Mouse (Mus musculus) right cerebral cortex, postnatal 10 days (tissue): ENCODE measurements around the gene Vmn2r12.
"Not testable (repeated sequence)": the region's sequence is repeated elsewhere in the genome, so short reads cannot be mapped to it uniquely, and the experiment has no call there.

ENCODE experiments used
- DNase-seq, 2 experiments: peaks; one replicate each; pipeline ENCODE4 v3.0.0; 2021; ENCODE audit warnings: low spot score in 2 of 2

Gene Vmn2r12

GRCm38 (mm10) chr5:109097850-109098249 lies at the start of gene Vmn2r12:
TSS of gene Vmn2r12 (minus strand) at chr5:109097950.
- not testable (repeated sequence) for DNase-seq

GRCm38 (mm10) chr5:109139546-109139945 lies 41.8 kb upstream of the Vmn2r12 start:
- DNase-seq, result no peak

GRCm38 (mm10) chr5:109136731-109137130 lies 39.0 kb upstream of the Vmn2r12 start:
- no peak for DNase-seq

- DNase-seq, result not testable (repeated sequence)
These were observed 1.3 kb downstream of the Vmn2r12 start for GRCm38 (mm10) chr5:109096482-109096881.

- DNase-seq, result not testable (repeated sequence)
These were observed 25.7 kb downstream of the Vmn2r12 start for GRCm38 (mm10) chr5:109072016-109072415.

GRCm38 (mm10) chr5:109059469-109059868 lies 38.3 kb downstream of the Vmn2r12 start, which contains the start of gene Vmn2r11:
TSS of gene Vmn2r11 (minus strand) at chr5:109059569.
- DNase-seq, result not testable (repeated sequence)

GRCm38 (mm10) chr5:109055286-109055685 lies 42.5 kb downstream of the Vmn2r12 start:
- no peak for DNase-seq
